Mouse (Mus musculus) lung, postnatal 0 days (tissue): ENCODE results near the gene Fignl1. TPM values are rescaled to one million over a fixed set of nuclear protein-coding genes. Genes with fewer than 3 reads are reported as not detected.

Source experiments
- ATAC-seq: fragments of 200-750 bp; cut with Nextera tagmentation; 2 replicates; pipeline ENCODE4 v1.8.0; 2017; ENCODE audit warnings: moderate library complexity
- DNase-seq: peaks from one replicate; pipeline ENCODE4 v3.0.0-alpha.2; 2016; ENCODE audit warnings: low spot score
- H3K27ac ChIP-seq: fragments of 300-500 bp; sonication (generic); 2 replicates; pipeline ENCODE4 v1.5.1; 2014; ENCODE audit warnings: antibody characterized with exemption, mild to moderate bottlenecking, low read length, mixed read lengths
- H3K27me3 ChIP-seq: fragments of 300-500 bp; sonication (generic); replicated peaks from 2 replicates; pipeline ENCODE4 v1.6.1; 2014; ENCODE audit warnings: low read length, mixed read lengths; ENCODE audit not compliant: insufficient read depth
- H3K36me3 ChIP-seq: fragments of 300-500 bp; sonication (generic); 2 replicates; pipeline ENCODE4 v1.6.1; 2014; ENCODE audit warnings: low read length, mixed read lengths; ENCODE audit not compliant: insufficient read depth
- H3K4me1 ChIP-seq: fragments of 300-500 bp; sonication (generic); 2 replicates; pipeline ENCODE4 v1.6.1; 2014; ENCODE audit warnings: antibody characterized with exemption, low read depth, low read length, mixed read lengths; ENCODE audit not compliant: insufficient read depth
- H3K4me2 ChIP-seq: fragments of 300-500 bp; sonication (generic); replicated peaks from 2 replicates; pipeline ENCODE4 v1.6.1; 2014; ENCODE audit warnings: low read depth, mild to moderate bottlenecking, low read length, moderate library complexity, mixed read lengths
- H3K4me3 ChIP-seq: fragments of 300-500 bp; sonication (generic); 2 replicates; pipeline ENCODE4 v1.5.1; 2014; ENCODE audit warnings: low read depth, low read length
- H3K9ac ChIP-seq: fragments of 300-500 bp; sonication (generic); replicated peaks from 2 replicates; pipeline ENCODE4 v1.6.1; 2014; ENCODE audit warnings: low read depth, mild to moderate bottlenecking
- H3K9me3 ChIP-seq: fragments of 300-500 bp; sonication (generic); 2 replicates; pipeline ENCODE4 v1.6.1; 2016; ENCODE audit warnings: low read length, mixed read lengths
- CTCF ChIP-seq: IDR thresholded peaks from 2 replicates; pipeline ENCODE4 v1.5.1; 2016; ENCODE audit warnings: antibody characterized with exemption, mild to moderate bottlenecking
- EP300 ChIP-seq: IDR thresholded peaks from 2 replicates; pipeline ENCODE4 v1.6.1; 2016; ENCODE audit warnings: antibody characterized with exemption, mild to moderate bottlenecking, control low read depth
- WGBS: fragments of 180-500 bp; shearing (Covaris S2); extraction: QIAGEN DNeasy Blood & Tissue Kit; methylation state at CpG from one replicate; pipeline ENCODE4 v1.1.7; 2014; 5-methylcytosine and 5-hydroxymethylcytosine counted together
- polyA plus RNA-seq: library from polyadenylated mRNA; unstranded; fragments of >200 nt; fragmentation: Nextera tagmentation; extraction: Ambion mirVana; gene quantifications from 2 replicates; pipeline ENCODE4 v1.2.1, GENCODE M21; 2015

The Fignl1 gene
- polyA plus RNA-seq, 1 experiment from 2014 or later: 4.2 TPM

DNA sequence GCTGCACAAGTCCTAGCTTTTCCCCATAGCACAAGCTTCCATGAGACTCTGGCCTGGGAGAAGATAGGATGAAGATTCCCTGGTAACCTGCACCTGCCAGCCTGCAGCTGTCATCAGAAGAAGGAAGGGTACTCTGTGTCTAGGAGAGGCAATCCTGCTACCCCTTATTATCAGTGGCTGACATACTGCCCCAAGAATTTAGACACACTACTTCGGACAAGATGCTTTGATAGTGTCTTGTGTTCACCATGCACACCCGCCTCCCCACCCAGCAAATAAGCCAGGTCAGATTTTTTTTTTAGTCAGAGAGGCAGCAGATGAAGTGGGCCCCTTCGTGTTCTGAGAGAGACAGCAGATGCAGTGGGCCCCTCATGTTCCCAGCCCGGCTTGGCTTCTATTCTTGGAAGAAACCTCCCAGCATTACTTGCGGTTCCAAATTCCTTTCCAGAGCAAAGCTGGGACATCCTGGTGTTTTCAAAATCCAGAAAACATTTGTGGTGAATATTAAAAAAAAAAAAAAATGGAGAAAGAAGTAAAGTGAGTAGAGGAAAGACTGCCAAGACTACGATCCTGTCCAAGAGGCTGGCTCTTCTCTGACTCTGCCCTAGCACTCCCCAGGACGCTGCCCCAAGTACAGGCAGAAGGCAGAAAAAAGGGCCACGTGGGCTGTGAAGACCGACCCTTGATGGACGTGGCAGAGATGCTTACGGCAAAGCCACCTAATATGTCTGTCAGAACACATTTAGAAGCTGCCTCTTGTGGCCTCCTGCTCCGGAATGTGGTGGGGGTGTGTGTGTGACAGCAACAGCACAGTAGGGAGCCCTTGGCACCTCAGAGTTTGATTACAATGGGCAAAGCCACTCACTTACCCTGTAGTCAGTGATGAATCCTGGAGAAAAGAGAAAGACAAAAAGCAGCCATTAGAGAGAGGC is 15.5 kb upstream of the Fignl1 start:
- WGBS: 27% methylated on average over 12 of the region's 12 CpGs
- Histone ChIP-seq H3K36me3 (no peaks in the 10 kb centered on the region), H3K4me1 (peaks cover 30% of the 10 kb centered on the region), H3K27me3 (no peaks in the 10 kb centered on the region), H3K9me3 (no peaks in the 10 kb centered on the region), H3K4me2 (no peak overlapping the region), H3K9ac (no peak overlapping the region), H3K27ac (peak overlapping the region; percentile 51), H3K4me3 (no peak overlapping the region)
- DNase-seq (peak; percentile 76), ATAC-seq (peak; percentile 9; the same call in 1 of the 2 replicates)
- TF ChIP-seq EP300 (no peak), CTCF (no peak)

- H3K9me3 ChIP-seq: no peaks in the 10 kb centered on the region
- DNase-seq (peak; percentile 45), ATAC-seq (peak; percentile 8; the same call in 1 of the 2 replicates)
- peak overlapping the region; percentile 63 for H3K27ac ChIP-seq
- H3K9ac ChIP-seq: no peak overlapping the region
- H3K4me1 ChIP-seq: peaks cover 20% of the 10 kb centered on the region
- no peaks in the 10 kb centered on the region for H3K27me3 ChIP-seq
- no peaks in the 10 kb centered on the region for H3K36me3 ChIP-seq
- 18% methylated on average over 20 of the region's 20 CpGs for WGBS
- H3K4me3 ChIP-seq: no peak overlapping the region
- no peak for TF ChIP-seq EP300
- TF ChIP-seq CTCF: no peak
- no peak overlapping the region; the same call in 1 of the 2 replicates for H3K4me2 ChIP-seq
These were observed 13.7 kb upstream of the Fignl1 start for GRCm38 (mm10) chr11:11822181-11823095.

GRCm38 (mm10) chr11:11821387-11821975 is 12.7 kb upstream of the Fignl1 start:
- H3K9ac ChIP-seq: no peak overlapping the region
- H3K4me1 ChIP-seq: peaks cover 20% of the 10 kb centered on the region
- H3K27ac ChIP-seq: peak overlapping the region; percentile 77
- no peaks in the 10 kb centered on the region for H3K27me3 ChIP-seq
- ATAC-seq: peak; percentile 69
- TF ChIP-seq EP300 (no peak), CTCF (no peak)
- peak; percentile 91 for DNase-seq
- no peak overlapping the region for H3K4me3 ChIP-seq
- H3K4me2 ChIP-seq: no peak overlapping the region; the same call in 1 of the 2 replicates
- H3K9me3 ChIP-seq: no peaks in the 10 kb centered on the region
- no peaks in the 10 kb centered on the region for H3K36me3 ChIP-seq
- WGBS: 12% methylated on average over 14 of the region's 16 CpGs

DNA sequence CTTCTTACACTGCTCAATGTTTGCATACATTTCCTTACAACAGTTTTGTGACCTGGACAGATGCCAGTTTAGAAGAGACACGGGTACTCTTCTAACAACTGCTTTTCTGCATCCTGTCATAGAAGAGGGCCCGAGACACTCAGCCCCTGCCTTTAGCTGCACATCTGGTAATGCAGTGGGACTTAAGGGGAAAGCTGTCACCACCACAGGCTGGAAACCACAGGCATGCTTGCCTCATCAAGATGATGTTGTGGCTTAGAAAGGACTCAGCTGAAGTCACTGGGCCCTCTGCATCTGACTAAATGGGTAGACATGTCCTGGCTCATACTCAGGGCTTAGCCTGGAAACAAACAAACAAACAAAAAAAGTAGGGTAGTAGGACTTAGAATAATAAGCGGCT is 12.0 kb upstream of the Fignl1 start:
- 38% methylated on average over 3 of the region's 3 CpGs for WGBS
- H3K4me2 ChIP-seq: no peak overlapping the region
- H3K4me3 ChIP-seq: no peak overlapping the region
- H3K4me1 ChIP-seq: peaks cover 20% of the 10 kb centered on the region
- H3K27ac ChIP-seq: peak overlapping the region; percentile 77
- H3K27me3 ChIP-seq: no peaks in the 10 kb centered on the region
- H3K9me3 ChIP-seq: no peaks in the 10 kb centered on the region
- no peak overlapping the region for H3K9ac ChIP-seq
- TF ChIP-seq EP300: no peak
- TF ChIP-seq CTCF: no peak
- H3K36me3 ChIP-seq: no peaks in the 10 kb centered on the region
- peak; percentile 60 for DNase-seq
- ATAC-seq: peak; percentile 21

- Histone ChIP-seq H3K36me3 (no peaks in the 10 kb centered on the region), H3K9me3 (no peaks in the 10 kb centered on the region), H3K4me3 (no peak overlapping the region), H3K27me3 (no peaks in the 10 kb centered on the region), H3K4me1 (peaks cover 18% of the 10 kb centered on the region), H3K27ac (peak overlapping the region; percentile 77), H3K4me2 (no peak overlapping the region), H3K9ac (no peak overlapping the region)
- ATAC-seq: peak; percentile 56
- peak; percentile 95 for DNase-seq
- 5% methylated on average over 2 of the region's 2 CpGs for WGBS
- TF ChIP-seq EP300: peak; percentile 30; the same call in 1 of the 2 replicates
- TF ChIP-seq CTCF: peak; percentile 97
These were observed 11.5 kb upstream of the Fignl1 start for GRCm38 (mm10) chr11:11820251-11820650.
